Mouse (Mus musculus): Measurements from ENCODE around the gene Uqcc2. TPM values are rescaled to one million over a fixed set of nuclear protein-coding genes. Genes with fewer than 3 reads are reported as not detected.

The Uqcc2 gene
- polyA plus RNA-seq (2015; fragmentation: Nextera tagmentation; extraction: Ambion mirVana), result 365 and 372 TPM in 2 replicates

- Histone ChIP-seq H3K4me1 (peaks cover 57% of the 10 kb centered on the region), H3K9me3 (no peaks in the 10 kb centered on the region), H3K27ac (peak within 1 kb of the TSS; percentile 90), H3K9ac (peak within 1 kb of the TSS; percentile 89), H3K4me3 (peak within 1 kb of the TSS; percentile 82), H3K27me3 (replicated peaks) (0 out of 2 replicates have a peak, but pooled peaks cover 3% of the 10 kb centered on the region), H3K36me3 (replicated peaks) (no peaks in the 10 kb centered on the region), H3K4me2 (peak within 1 kb of the TSS; percentile 48)
- peak; percentile 89 for ATAC-seq (replicated peaks)
- under 1% methylated on average over 46 of the region's 46 CpGs for WGBS
Observed at GRCm38 (mm10) chr17:27133551-27134141, at the start of gene Uqcc2. TSS of gene Uqcc2 (minus strand) at chr17:27133916.

DNA sequence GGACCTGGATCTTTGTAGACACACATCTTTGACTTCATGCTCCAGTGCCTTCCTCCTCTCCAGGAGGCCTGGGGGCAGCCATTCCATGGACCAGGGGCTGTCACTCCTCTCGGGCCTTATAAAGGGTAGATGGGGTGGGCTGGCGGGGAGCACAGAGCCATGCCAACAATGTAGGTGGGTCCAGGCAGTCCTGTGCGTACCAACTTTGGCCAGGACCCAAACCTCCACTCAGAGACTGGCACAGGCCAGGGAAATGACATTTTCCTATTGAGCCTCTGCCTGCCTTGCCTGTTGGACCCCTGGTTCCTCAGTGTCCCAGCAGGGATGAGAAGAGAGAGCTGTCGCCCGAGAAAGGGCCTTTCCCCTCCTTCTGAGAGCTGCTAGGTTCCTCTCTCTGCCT is 48.7 kb upstream of the Uqcc2 start:
- WGBS, result 62% methylated on average over 5 of the region's 5 CpGs
- Histone ChIP-seq H3K36me3 (replicated peaks) (no peaks in the 10 kb centered on the region), H3K4me3 (no peak overlapping the region), H3K4me2 (no peak overlapping the region), H3K4me1 (no peaks in the 10 kb centered on the region), H3K9ac (no peak overlapping the region), H3K27ac (no peak overlapping the region), H3K27me3 (replicated peaks) (no peaks in the 10 kb centered on the region), H3K9me3 (no peaks in the 10 kb centered on the region)
- no peak for ATAC-seq (replicated peaks)

DNA sequence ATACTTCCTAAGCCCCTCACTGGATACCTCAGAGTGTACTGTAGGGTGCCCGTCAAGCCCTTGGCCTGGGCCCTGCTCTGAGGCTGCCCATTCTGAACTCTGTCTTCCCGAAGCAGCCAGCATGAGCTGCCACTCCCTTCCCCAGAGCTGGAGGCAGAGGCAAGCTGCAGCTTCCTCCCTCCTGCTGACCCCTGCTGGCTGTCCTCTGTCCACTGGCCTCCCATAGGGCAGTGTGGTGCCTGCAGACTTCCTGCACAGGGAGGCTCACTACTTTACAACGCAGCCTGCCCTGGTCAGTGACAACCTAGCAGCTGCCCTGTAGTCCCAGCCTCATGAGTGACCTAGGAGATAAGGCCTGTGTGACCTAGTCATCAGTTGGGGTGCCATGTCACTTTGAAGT is 48.0 kb upstream of the Uqcc2 start:
- no peaks in the 10 kb centered on the region for H3K36me3 ChIP-seq (replicated peaks)
- H3K27me3 ChIP-seq (replicated peaks), result no peaks in the 10 kb centered on the region
- ATAC-seq (replicated peaks), result no peak
- H3K4me1 ChIP-seq, result no peaks in the 10 kb centered on the region
- no peak overlapping the region for H3K27ac ChIP-seq
- H3K4me2 ChIP-seq, result no peak overlapping the region
- H3K9me3 ChIP-seq, result no peaks in the 10 kb centered on the region
- no peak overlapping the region for H3K4me3 ChIP-seq
- WGBS, result 32% methylated on average over 3 of the region's 3 CpGs
- no peak overlapping the region for H3K9ac ChIP-seq

DNA sequence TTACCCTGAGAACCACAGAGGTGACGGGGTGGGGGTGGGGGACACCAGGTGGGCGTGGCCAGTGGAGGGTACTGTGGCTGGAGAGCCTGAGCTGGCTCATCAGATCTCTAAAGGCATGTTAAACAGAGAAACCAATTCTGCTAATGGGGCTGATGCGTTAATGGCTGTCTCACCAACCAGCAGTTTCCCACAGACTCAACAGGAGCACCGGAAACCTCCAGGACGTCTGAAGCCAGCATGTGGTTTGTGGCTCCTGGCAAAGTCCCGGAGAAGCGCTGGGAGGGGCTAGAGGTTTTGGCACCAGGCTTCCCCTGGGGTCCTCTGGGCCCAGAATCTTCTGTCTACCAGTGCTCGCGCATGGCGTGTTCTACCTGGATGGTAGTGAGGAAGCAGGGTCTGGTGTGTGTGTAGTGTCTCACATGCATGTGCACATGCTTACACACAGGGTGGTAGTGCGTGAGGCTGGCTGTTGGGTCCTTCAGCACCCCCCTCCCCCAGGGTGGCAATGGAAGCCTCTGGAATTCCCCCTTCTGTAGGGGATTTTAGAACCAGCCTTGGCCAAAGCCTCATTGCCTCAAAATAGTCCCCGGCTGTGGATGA is 46.1 kb upstream of the Uqcc2 start:
- H3K36me3 ChIP-seq (replicated peaks), result no peaks in the 10 kb centered on the region
- no peak overlapping the region for H3K27ac ChIP-seq
- ATAC-seq (replicated peaks), result no peak
- no peak overlapping the region for H3K4me3 ChIP-seq
- H3K27me3 ChIP-seq (replicated peaks), result no peaks in the 10 kb centered on the region
- no peaks in the 10 kb centered on the region for H3K9me3 ChIP-seq
- no peak overlapping the region for H3K4me2 ChIP-seq
- no peak overlapping the region for H3K9ac ChIP-seq
- peaks cover 13% of the 10 kb centered on the region for H3K4me1 ChIP-seq
- 70% methylated on average over 12 of the region's 12 CpGs for WGBS

GRCm38 (mm10) chr17:27178427-27179177 is 44.9 kb upstream of the Uqcc2 start:
- WGBS, result 90% methylated on average over 17 of the region's 17 CpGs
- H3K4me1 ChIP-seq, result peaks cover 13% of the 10 kb centered on the region
- H3K9ac ChIP-seq, result no peak overlapping the region
- H3K9me3 ChIP-seq, result no peaks in the 10 kb centered on the region
- ATAC-seq (replicated peaks), result no peak
- H3K4me2 ChIP-seq, result no peak overlapping the region
- no peaks in the 10 kb centered on the region for H3K27me3 ChIP-seq (replicated peaks)
- H3K36me3 ChIP-seq (replicated peaks), result no peaks in the 10 kb centered on the region
- no peak overlapping the region for H3K27ac ChIP-seq
- H3K4me3 ChIP-seq, result no peak overlapping the region

DNA sequence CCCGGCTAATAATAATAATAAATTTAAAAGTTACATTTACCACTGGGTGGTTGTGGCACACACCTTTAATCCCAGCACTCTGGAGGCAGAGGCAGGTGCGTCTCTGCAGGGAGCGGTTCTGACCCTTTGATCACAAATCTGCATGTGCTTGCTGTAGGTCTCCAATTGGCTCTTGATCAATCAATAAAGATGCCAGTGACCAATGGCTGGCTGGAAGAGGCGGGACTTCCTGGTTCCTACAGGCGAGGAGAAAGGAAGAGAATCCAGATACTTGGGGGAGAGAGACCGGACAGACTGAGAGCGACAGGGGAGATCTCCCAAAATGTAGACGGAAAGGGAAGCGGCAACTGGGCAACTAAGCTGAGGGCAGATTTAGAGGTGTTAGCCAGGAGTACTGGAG is 44.3 kb upstream of the Uqcc2 start:
- Histone ChIP-seq H3K4me1 (peaks cover 13% of the 10 kb centered on the region), H3K27me3 (replicated peaks) (no peaks in the 10 kb centered on the region), H3K9ac (no peak overlapping the region), H3K4me3 (no peak overlapping the region), H3K4me2 (no peak overlapping the region), H3K9me3 (no peaks in the 10 kb centered on the region), H3K36me3 (replicated peaks) (no peaks in the 10 kb centered on the region), H3K27ac (no peak overlapping the region)
- ATAC-seq (replicated peaks), result no peak
- 94% methylated on average over 9 of the region's 9 CpGs for WGBS

DNA sequence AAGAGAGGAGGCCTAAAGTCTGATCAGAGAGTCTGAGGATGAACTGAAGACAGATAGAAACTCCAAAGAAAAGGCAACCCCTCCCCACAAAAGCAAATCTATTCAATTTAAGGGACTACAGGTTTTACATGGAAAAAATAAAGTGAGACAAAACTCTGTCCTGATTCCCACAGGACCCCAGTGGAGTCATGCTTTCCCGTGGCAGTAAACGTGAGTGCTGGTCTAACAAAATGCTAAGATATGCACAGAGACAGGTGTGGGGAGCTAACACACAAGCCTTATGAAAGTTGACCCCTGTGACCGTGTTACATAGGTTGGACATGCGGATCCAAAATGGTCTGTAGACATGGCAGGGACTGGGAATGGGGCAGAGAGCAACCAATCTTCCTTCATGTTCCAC is 43.0 kb upstream of the Uqcc2 start:
- no peaks in the 10 kb centered on the region for H3K27me3 ChIP-seq (replicated peaks)
- no peaks in the 10 kb centered on the region for H3K9me3 ChIP-seq
- WGBS, result 82% methylated on average over 4 of the region's 4 CpGs
- no peaks in the 10 kb centered on the region for H3K36me3 ChIP-seq (replicated peaks)
- no peak overlapping the region for H3K4me2 ChIP-seq
- no peak overlapping the region for H3K9ac ChIP-seq
- peaks cover 13% of the 10 kb centered on the region for H3K4me1 ChIP-seq
- ATAC-seq (replicated peaks), result no peak
- no peak overlapping the region for H3K27ac ChIP-seq
- H3K4me3 ChIP-seq, result no peak overlapping the region

DNA sequence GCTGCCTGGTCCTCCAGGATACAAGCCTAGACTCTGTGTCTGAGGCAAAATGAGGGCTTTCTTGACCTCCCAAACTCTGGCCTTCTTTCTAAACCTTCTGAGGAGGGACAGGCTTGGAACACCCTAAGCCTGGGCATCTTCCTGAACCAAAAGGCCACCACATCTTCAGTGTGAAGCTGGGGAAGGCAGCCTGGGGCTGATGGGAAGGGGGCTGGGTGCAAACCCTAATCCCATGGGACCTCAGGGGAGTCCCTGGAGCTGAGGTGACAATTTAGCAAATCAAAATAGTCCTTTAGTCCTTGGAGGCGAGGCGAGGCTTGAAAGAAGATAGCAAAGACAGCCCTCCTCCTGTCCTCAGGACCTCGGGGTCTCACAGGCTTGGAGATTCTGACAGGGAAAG is 42.6 kb upstream of the Uqcc2 start:
- ATAC-seq (replicated peaks), result no peak
- 73% methylated on average over 3 of the region's 3 CpGs for WGBS
- H3K9me3 ChIP-seq, result no peaks in the 10 kb centered on the region
- H3K27me3 ChIP-seq (replicated peaks), result no peaks in the 10 kb centered on the region
- H3K4me2 ChIP-seq, result no peak overlapping the region
- H3K36me3 ChIP-seq (replicated peaks), result no peaks in the 10 kb centered on the region
- no peak overlapping the region for H3K27ac ChIP-seq
- no peak overlapping the region for H3K9ac ChIP-seq
- H3K4me3 ChIP-seq, result no peak overlapping the region
- H3K4me1 ChIP-seq, result peaks cover 13% of the 10 kb centered on the region

DNA sequence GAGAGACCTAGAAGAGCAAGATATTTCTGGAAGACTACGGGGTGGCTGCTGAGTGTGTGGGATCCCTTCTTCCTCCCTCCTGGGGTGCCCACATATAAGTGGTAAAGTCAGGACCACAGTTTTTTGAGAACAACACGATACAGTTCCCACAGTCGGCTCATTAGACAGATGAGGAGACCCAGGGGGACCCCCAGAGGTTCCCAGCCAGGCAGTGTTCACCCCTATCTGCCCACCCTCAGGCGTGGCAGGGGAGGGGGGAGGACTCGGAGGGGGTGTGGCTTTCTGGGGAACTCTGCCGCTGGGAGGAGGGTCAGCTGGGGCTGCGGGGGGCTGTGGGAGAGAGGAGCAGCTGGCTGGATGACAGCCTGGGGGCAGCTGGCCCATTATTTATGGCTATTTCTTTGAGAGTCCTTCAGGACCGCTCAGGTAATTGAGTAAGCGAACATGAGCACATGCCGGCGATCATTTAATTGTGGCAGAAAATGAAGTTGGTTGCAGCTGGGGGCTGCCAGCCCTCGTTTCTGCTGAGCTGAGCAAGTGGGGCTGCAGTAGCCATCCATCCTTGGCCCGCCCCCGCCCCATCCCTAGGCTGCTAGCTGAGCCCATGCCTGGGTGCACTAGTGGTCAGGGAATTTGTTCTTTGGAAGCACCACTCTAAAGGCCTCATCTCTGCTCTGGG is 41.6 kb upstream of the Uqcc2 start:
- no peak overlapping the region for H3K27ac ChIP-seq
- 18% methylated on average over 14 of the region's 14 CpGs for WGBS
- H3K9ac ChIP-seq, result no peak overlapping the region
- no peak overlapping the region for H3K4me3 ChIP-seq
- peaks cover 13% of the 10 kb centered on the region for H3K4me1 ChIP-seq
- H3K36me3 ChIP-seq (replicated peaks), result no peaks in the 10 kb centered on the region
- no peak overlapping the region for H3K4me2 ChIP-seq
- ATAC-seq (replicated peaks), result peak; percentile 48
- H3K9me3 ChIP-seq, result no peaks in the 10 kb centered on the region
- no peaks in the 10 kb centered on the region for H3K27me3 ChIP-seq (replicated peaks)

- Histone ChIP-seq H3K27me3 (replicated peaks) (no peaks in the 10 kb centered on the region), H3K4me3 (no peak overlapping the region), H3K4me2 (no peak overlapping the region), H3K4me1 (peaks cover 13% of the 10 kb centered on the region), H3K9ac (no peak overlapping the region), H3K36me3 (replicated peaks) (no peaks in the 10 kb centered on the region), H3K9me3 (no peaks in the 10 kb centered on the region), H3K27ac (no peak overlapping the region)
- ATAC-seq (replicated peaks), result no peak
- WGBS, result 69% methylated on average over 3 of the region's 3 CpGs
Observed at GRCm38 (mm10) chr17:27173715-27174114, 40.0 kb upstream of the Uqcc2 start.

GRCm38 (mm10) chr17:27172459-27172858 is 38.7 kb upstream of the Uqcc2 start:
- H3K36me3 ChIP-seq (replicated peaks), result no peaks in the 10 kb centered on the region
- no peak overlapping the region for H3K27ac ChIP-seq
- H3K4me2 ChIP-seq, result no peak overlapping the region
- WGBS, result 74% methylated on average over 9 of the region's 9 CpGs
- no peak overlapping the region for H3K4me3 ChIP-seq
- no peaks in the 10 kb centered on the region for H3K27me3 ChIP-seq (replicated peaks)
- peaks cover 13% of the 10 kb centered on the region for H3K4me1 ChIP-seq
- ATAC-seq (replicated peaks), result no peak
- no peaks in the 10 kb centered on the region for H3K9me3 ChIP-seq
- H3K9ac ChIP-seq, result no peak overlapping the region

DNA sequence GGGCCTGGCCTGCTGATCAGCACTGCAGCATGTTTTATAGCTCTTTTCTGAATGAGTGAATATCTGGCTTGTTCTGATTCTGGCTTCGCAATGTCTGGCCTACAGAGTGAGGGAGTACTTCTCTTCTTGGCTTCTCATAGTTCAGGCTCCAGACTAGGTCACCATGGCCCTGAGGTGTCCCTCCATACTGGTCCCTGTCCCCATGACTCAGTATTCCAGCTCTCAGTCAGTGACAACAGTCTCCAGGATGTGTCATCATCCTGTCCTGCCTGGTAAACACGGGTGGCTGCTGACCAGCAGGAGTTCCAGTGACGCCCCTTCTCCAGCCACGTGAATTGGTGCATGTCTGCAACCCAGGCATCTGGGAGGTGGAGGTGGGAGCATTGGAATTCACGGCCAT is 37.4 kb upstream of the Uqcc2 start:
- WGBS, result 75% methylated on average over 5 of the region's 5 CpGs
- H3K9me3 ChIP-seq, result no peaks in the 10 kb centered on the region
- no peak for ATAC-seq (replicated peaks)

More for the DNA sequence above, 37.4 kb upstream of the Uqcc2 start:
- Histone ChIP-seq H3K9ac (no peak overlapping the region), H3K4me1 (peaks cover 10% of the 10 kb centered on the region), H3K4me3 (no peak overlapping the region), H3K4me2 (no peak overlapping the region), H3K36me3 (replicated peaks) (no peaks in the 10 kb centered on the region), H3K27me3 (replicated peaks) (no peaks in the 10 kb centered on the region), H3K27ac (no peak overlapping the region)
